ENCODE assay signal across 21 mouse cellular contexts in the genomic region with DNA sequence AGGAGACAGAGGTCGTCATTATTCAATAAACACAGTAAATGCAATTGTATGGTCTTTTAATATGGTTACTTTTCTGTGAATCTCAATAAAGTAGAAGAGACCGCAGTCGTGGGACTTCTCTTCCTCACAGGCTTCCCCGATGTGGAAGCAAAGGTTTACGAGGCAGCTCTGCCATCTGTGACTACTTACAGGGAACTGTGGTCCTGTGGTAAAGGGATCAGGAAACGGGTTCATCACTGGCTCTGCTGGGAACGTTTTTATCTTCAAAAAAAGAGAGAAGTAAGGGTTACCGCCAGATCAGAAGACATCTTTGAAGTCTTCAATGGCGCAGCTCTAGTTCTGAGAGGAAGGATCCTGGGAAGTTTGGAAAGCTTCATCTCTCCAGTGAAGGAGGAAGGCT. TPM values are rescaled to one million over a fixed set of nuclear protein-coding genes. Genes with fewer than 3 reads are reported as not detected.
"Had no signal": no experiment of that assay in that cellular context is flagged by ENCODE, and none has a peak within 500 bp of the region (broad histone marks: within the 10 kb centered on the region; RNA-seq: fewer than 3 reads in every experiment).

No protein-coding gene starts in this region.

- ATAC-seq: liver, embryonic 12.5 days; liver, postnatal 0 days; lung, postnatal 0 days; midbrain, embryonic 13.5 days; midbrain, embryonic 15.5 days; midbrain, embryonic 16.5 days had no signal

- DNase-seq: left cerebral cortex, postnatal 4 days; liver; liver, embryonic 13.5 days; liver, postnatal 0 days; lung, adult 18-20 months; lung, adult 2 months; lung, embryonic 14.5 days; lung, postnatal 10 days; lung, postnatal 14 days; lung, postnatal 36 days; lung, postnatal 4 days; midbrain, embryonic 14.5 days had no signal

RNA-seq across cellular contexts. Expression of a gene that starts 17.5 kb away (rescaled TPM):
- total RNA-seq: liver, adult 2 months; megakaryocyte, adult 5-6 weeks; megakaryocyte-erythroid progenitor cell, adult 5-6 weeks; monocyte, adult 5-6 weeks had no signal
